Mouse (Mus musculus) midbrain, postnatal 0 days (tissue): ENCODE measurements at regions not wholly inside any gene's neighbourhood (a gene's known extent, or its start where the extent isn't known, plus 50 kb on each side); places are given as distances from the start of the nearest gene placed in this dataset.

ENCODE experiments used
- ATAC-seq: fragments of 200-750 bp; cut with Nextera tagmentation; 2 replicates; pipeline ENCODE4 v1.8.0; 2017; ENCODE audit warnings: moderate number of reproducible peaks, mild to moderate bottlenecking, moderate TSS enrichment, moderate library complexity; ENCODE audit not compliant: low FRiP score
- DNase-seq: peaks from one replicate; pipeline ENCODE4 v3.0.0-alpha.2; 2015; ENCODE audit warnings: low spot score
- H3K27ac ChIP-seq: fragments of 300-500 bp; sonication (generic); 2 replicates; pipeline ENCODE4 v1.5.1; 2014; ENCODE audit warnings: low read depth, mild to moderate bottlenecking, low read length, mixed read lengths
- H3K27me3 ChIP-seq: fragments of 300-500 bp; sonication (generic); 2 replicates; pipeline ENCODE4 v1.6.1; 2014; ENCODE audit warnings: low read length, control low read depth, mixed read lengths; ENCODE audit not compliant: insufficient read depth
- H3K36me3 ChIP-seq: fragments of 300-500 bp; sonication (generic); 2 replicates; pipeline ENCODE4 v1.6.1; 2014; ENCODE audit warnings: low read length, control low read depth, mixed read lengths; ENCODE audit not compliant: insufficient read depth
- H3K4me1 ChIP-seq: fragments of 300-500 bp; sonication (generic); 2 replicates; pipeline ENCODE4 v1.6.1; 2014; ENCODE audit warnings: mild to moderate bottlenecking, control low read depth, antibody characterized with exemption, low read length, mixed read lengths; ENCODE audit not compliant: insufficient read depth
- H3K4me2 ChIP-seq: fragments of 300-500 bp; sonication (generic); 2 replicates; pipeline ENCODE4 v1.6.1; 2014; ENCODE audit warnings: low read depth, mild to moderate bottlenecking, low read length, mixed read lengths; ENCODE audit not compliant: poor library complexity, severe bottlenecking
- H3K4me3 ChIP-seq: fragments of 300-500 bp; sonication (generic); 2 replicates; pipeline ENCODE4 v1.5.1; 2014; ENCODE audit warnings: low read depth, mild to moderate bottlenecking, low read length, moderate library complexity
- H3K9ac ChIP-seq: fragments of 300-500 bp; sonication (generic); replicated peaks from 2 replicates; pipeline ENCODE4 v1.6.1; 2014; ENCODE audit warnings: mild to moderate bottlenecking, low read length, moderate library complexity, mixed read lengths; ENCODE audit not compliant: poor library complexity, severe bottlenecking
- H3K9me3 ChIP-seq: fragments of 300-500 bp; sonication (generic); 2 replicates; pipeline ENCODE4 v1.6.1; 2016; ENCODE audit warnings: low read length, control low read depth
- CTCF ChIP-seq: IDR thresholded peaks from 2 replicates; pipeline ENCODE4 v1.5.1; 2016; ENCODE audit warnings: antibody characterized with exemption, mild to moderate bottlenecking
- WGBS: fragments of 180-500 bp; shearing (Covaris S2); extraction: QIAGEN DNeasy Blood & Tissue Kit; methylation state at CpG from one replicate; pipeline ENCODE4 v1.1.7; 2014; 5-methylcytosine and 5-hydroxymethylcytosine counted together

DNA sequence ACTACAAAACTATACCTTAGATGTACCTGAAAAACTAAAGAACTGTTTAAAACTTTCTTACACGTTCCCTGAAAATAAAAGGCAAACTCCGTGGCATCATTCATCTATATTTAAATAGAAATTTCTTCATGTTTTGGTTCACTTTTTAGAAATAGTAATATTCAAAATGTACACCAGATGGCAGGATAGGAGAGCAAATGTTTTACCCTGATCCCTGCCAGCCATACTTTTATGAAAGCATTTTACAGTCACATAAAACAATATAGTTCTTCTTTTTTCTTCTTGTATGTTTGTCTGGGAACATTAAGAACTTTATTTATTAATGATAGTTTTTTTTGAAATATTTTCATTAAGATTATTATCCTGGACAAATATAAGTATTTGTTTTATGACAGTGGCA lies 68.5 kb downstream of the 4921530L21Rik start:
- no peak overlapping the region for H3K27ac ChIP-seq
- no peaks in the 10 kb centered on the region for H3K36me3 ChIP-seq
- H3K9ac ChIP-seq: no peak overlapping the region
- no peak overlapping the region for H3K4me2 ChIP-seq
- no peak overlapping the region for H3K4me3 ChIP-seq
- peak; percentile 78 for TF ChIP-seq CTCF
- 42% methylated on average over 2 of the region's 2 CpGs for WGBS
- no peaks in the 10 kb centered on the region for H3K4me1 ChIP-seq
- H3K9me3 ChIP-seq: no peaks in the 10 kb centered on the region
- DNase-seq (peak; percentile 21), ATAC-seq (no peak)
- H3K27me3 ChIP-seq: no peaks in the 10 kb centered on the region

DNA sequence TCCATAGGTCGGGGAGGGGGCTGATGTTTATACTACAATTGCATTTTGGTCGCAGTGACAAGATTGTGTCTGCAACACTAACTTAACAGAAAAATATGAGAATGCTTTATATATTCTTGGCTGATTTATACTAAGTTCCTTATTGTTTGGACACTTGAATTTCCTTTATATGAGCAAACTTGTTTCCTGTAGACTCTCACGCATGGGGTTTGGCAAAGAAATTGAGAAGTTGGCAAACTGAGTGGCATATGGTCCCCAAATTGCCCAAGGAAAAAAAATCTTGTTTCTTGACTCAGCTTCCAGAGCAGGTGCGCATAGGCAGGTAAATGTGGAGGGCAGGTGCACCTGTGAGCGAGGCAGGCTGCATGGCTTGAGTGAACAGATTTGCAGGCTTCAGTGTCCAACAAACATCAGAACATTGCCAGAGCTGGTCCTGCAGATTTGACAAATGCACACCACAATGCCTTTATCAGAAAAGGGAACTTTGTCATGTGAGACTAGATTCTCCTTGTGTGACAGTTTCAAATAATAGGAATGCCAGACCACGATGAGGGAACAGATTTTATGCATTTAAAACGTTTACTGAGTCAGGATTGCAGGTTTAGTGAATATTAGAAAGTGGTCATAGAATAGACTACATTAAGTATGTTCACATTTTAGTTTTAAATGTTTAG lies 75.1 kb downstream of the 4921530L21Rik start:
- 67% methylated on average over 7 of the region's 7 CpGs for WGBS
- H3K27ac ChIP-seq: no peak overlapping the region
- DNase-seq: no peak
- no peaks in the 10 kb centered on the region for H3K27me3 ChIP-seq
- no peaks in the 10 kb centered on the region for H3K36me3 ChIP-seq
- no peaks in the 10 kb centered on the region for H3K4me1 ChIP-seq
- TF ChIP-seq CTCF: no peak
- no peak overlapping the region for H3K9ac ChIP-seq
- ATAC-seq: no peak
- H3K4me3 ChIP-seq: no peak overlapping the region
- no peak overlapping the region for H3K4me2 ChIP-seq
- H3K9me3 ChIP-seq: no peaks in the 10 kb centered on the region

DNA sequence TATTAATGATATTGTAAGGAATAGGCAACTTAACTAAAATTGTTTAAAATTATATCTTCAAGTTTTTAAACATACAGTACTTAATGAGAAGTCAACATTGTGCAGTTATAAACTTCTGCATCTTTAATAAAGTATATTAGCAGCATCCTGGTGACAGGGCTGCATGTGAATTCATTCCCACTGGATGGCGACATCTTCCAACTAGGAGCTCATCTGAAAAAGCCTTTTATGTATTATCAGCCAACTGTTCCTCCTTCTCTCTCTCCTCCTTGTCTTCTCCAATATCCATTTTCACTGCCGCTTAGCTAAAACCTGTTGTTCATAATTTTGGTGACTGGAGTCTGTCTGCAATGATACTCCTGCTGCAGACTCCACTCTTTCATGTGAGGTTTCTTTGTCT lies 103.0 kb downstream of the 4921530L21Rik start:
- WGBS: 38% methylated on average over 2 of the region's 2 CpGs
- no peak for ATAC-seq
- peak; percentile 62 for DNase-seq

DNA sequence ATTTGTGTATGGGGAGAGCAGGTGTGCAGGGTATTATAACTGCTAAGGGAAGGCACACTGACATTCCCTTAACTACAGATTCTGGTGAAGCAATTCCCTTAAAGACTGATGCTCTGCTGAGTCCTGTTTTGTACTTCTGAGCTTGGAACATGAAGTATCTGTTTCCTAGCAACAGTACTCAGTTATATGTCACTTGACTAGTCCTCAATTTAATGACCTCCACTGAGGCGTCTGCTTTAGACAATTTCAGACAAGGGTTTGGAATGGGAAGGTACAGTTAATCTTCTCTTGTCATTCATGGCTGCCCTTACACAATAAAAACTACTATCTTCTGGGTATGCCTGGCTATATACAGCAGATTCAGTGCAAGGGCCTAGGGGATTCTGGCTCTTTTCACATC lies 117.3 kb downstream of the 4921530L21Rik start:
- H3K4me1 ChIP-seq: no peaks in the 10 kb centered on the region
- WGBS: 31% methylated on average over 1 of the region's 1 CpGs
- H3K27me3 ChIP-seq: no peaks in the 10 kb centered on the region
- no peak for TF ChIP-seq CTCF
- DNase-seq: peak; percentile 9
- no peak overlapping the region; the same call in 1 of the 2 replicates for H3K27ac ChIP-seq
- H3K9me3 ChIP-seq: no peaks in the 10 kb centered on the region
- H3K9ac ChIP-seq: no peak overlapping the region
- H3K4me3 ChIP-seq: no peak overlapping the region
- ATAC-seq: peak; percentile 58; the same call in 1 of the 2 replicates
- H3K36me3 ChIP-seq: no peaks in the 10 kb centered on the region
- no peak overlapping the region for H3K4me2 ChIP-seq

More for the DNA sequence above, 103.0 kb downstream of the 4921530L21Rik start:
- Histone ChIP-seq H3K9ac (no peak overlapping the region), H3K4me1 (no peaks in the 10 kb centered on the region), H3K4me3 (no peak overlapping the region), H3K9me3 (no peaks in the 10 kb centered on the region), H3K27ac (no peak overlapping the region), H3K27me3 (no peaks in the 10 kb centered on the region), H3K4me2 (no peak overlapping the region), H3K36me3 (no peaks in the 10 kb centered on the region)
- TF ChIP-seq CTCF: peak; percentile 82

DNA sequence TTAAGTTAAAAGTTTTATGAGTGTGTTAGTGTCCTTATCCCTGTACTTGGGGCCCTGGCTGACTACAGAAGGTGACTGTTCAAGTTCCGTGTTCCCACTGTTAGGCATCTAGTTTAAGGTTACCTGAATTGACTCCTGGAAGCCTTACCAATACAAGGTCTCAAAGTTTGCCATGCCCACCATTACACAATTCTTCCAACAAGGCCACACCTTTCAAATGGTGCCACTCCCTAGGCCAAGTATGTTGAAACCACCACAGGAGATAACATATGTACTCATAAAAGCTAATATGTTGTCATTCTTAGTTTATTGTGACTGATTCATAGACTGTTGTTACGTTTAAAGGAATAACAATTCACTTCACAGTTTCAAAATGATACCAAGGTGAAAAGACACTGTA lies 140.6 kb downstream of the 4921530L21Rik start:
- no peak for TF ChIP-seq CTCF
- no peak overlapping the region for H3K27ac ChIP-seq
- DNase-seq (no peak), ATAC-seq (no peak)
- H3K9me3 ChIP-seq: no peaks in the 10 kb centered on the region
- H3K9ac ChIP-seq: no peak overlapping the region
- H3K27me3 ChIP-seq: no peaks in the 10 kb centered on the region
- H3K4me1 ChIP-seq: no peaks in the 10 kb centered on the region
- no peaks in the 10 kb centered on the region for H3K36me3 ChIP-seq
- WGBS: 89% methylated on average over 2 of the region's 2 CpGs
- no peak overlapping the region for H3K4me3 ChIP-seq
- no peak overlapping the region for H3K4me2 ChIP-seq
